Mouse (Mus musculus) kidney, adult 18-20 months (tissue): ENCODE measurements around the gene Dse.
A peak's percentile ranks its signal among the peaks of the same experiment; 100 is the strongest.

Experiments used
- DNase-seq: peaks from one replicate; pipeline ENCODE4 v3.0.0; 2021

Gene Dse

GRCm38 (mm10) chr10:34127392-34128378, 79.8 kb downstream of the Dse start, which contains the start of gene Calhm6:
Calhm6 (minus strand) TSS chr10:34127984.
- DNase-seq = peak; percentile 38

DNA sequence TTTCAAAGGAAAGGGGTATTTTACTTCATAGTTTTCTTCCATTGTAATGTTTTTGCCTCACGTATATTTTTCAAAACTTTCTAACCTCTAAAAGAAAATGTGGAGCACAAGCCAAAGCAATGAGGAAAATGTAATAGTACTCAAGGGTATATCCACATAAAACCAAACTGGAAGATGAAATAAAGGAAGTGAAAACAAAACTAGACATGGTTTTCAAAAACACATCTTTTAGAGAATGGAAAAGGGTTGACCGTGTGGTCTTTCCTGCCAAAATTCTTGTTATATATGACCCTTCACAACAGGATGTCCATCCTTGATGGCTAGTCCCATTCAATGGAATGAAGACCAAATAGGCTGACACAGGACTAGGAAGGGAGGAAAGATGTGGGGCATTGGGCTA, 89.1 kb downstream of the Dse start:
- DNase-seq = no peak

DNA sequence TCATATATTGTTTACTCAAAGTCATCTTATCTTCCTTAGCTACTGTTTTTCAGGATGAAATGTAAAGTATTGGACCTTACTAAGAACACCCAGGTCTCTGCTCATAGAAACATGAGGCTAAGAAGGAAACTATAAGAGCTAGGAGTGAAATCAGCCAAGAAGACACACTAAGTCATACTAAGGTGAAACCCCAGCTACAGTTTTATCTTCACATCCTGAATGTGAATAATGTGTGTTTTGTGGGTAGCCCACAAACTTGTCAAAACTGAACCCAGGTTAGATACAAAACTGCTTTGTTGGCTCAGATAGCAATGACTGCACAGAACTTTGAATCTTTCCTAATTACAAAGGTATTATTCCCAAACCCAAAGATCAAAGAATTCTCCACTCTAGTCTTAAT, 89.7 kb downstream of the Dse start:
- DNase-seq = no peak

DNA sequence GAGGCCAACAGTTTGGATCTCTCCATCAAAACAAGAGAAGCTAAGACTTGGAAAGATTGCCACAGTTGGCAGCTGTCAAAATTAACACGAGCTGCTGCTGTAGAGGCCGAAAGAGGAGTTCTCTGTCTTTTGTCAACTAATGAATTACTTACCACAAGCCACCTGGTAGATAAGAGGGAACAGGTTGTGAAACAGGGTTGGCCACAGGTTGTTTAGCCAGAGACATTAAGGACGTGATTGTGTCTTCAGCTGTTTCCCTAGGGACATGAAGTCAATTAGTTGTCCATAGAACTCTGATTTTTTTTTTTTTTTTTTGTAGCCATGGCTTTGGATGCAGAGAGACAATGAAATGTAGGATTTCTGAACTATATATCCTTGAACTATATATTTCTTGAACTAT, 90.4 kb downstream of the Dse start:
- DNase-seq = no peak

GRCm38 (mm10) chr10:34111964-34112738, 95.4 kb downstream of the Dse start:
- DNase-seq = no peak

DNA sequence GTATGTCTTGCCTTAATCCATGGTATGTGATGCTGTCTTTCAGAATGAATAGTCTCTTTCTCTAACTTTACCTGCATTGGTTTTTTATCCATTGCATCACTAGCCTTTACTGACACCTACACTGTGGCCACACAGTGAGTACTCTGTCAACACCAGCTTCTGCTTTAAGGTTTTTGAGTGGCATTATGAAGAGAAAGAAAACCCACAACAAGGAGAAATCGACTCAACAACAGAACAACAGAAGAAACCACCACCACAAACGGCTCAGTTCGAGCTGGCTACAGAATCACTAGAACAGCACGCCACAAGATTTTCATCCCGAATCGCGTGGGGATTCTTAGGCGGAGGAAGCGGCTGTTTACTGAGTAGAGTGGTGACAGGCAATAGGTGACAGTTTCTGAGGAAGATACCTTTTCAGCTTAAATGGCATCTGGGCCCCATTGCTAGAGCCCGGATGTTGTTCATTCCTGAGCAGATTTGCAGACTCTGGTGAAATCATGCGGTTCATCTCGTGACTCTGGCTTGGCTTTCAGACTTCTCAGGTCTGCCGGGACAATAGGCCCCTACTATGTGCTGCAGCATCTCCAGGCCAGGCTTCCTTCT, 96.6 kb downstream of the Dse start:
- no peak for DNase-seq
